Mouse (Mus musculus): ENCODE measurements at regions not wholly inside any gene's neighbourhood (a gene's known extent, or its start where the extent isn't known, plus 50 kb on each side); places are given as distances from the start of the nearest gene placed in this dataset.
"Not testable (repeated sequence)": the region's sequence is repeated elsewhere in the genome, so short reads cannot be mapped to it uniquely, and the experiment has no call there.

GRCm38 (mm10) chr3:37825602-37826001, 101.3 kb upstream of the Gm5148 start:
- no peak for DNase-seq (ENCODE audit: low read depth)

GRCm38 (mm10) chr3:37824681-37825080, 100.4 kb upstream of the Gm5148 start:
- no peak for DNase-seq (ENCODE audit: low read depth)

- DNase-seq (ENCODE audit: low read depth) = no peak
Measured at GRCm38 (mm10) chr3:37819503-37819902, 95.2 kb upstream of the Gm5148 start.

- DNase-seq (ENCODE audit: low read depth) = no peak
Measured at GRCm38 (mm10) chr3:37817434-37817805, 93.1 kb upstream of the Gm5148 start.

GRCm38 (mm10) chr3:37816781-37817433, 92.6 kb upstream of the Gm5148 start:
- no peak for DNase-seq (ENCODE audit: low read depth)

- DNase-seq (ENCODE audit: low read depth) = no peak
Measured at GRCm38 (mm10) chr3:37815771-37816170, 91.5 kb upstream of the Gm5148 start.

- no peak for DNase-seq (ENCODE audit: low read depth)
Measured at GRCm38 (mm10) chr3:37812936-37813335, 88.6 kb upstream of the Gm5148 start.

- no peak for DNase-seq (ENCODE audit: low read depth)
Measured at GRCm38 (mm10) chr3:37811429-37811828, 87.1 kb upstream of the Gm5148 start.

- no peak for DNase-seq (ENCODE audit: low read depth)
Measured at GRCm38 (mm10) chr3:37810763-37811162, 86.5 kb upstream of the Gm5148 start.

- DNase-seq (ENCODE audit: low read depth) = no peak
Measured at GRCm38 (mm10) chr3:37805805-37806148, 81.5 kb upstream of the Gm5148 start.

- DNase-seq (ENCODE audit: low read depth) = no peak
Measured at GRCm38 (mm10) chr3:37804941-37805804, 80.9 kb upstream of the Gm5148 start.

GRCm38 (mm10) chr3:37804261-37804660, 80.0 kb upstream of the Gm5148 start:
- DNase-seq (ENCODE audit: low read depth) = no peak

- DNase-seq (ENCODE audit: low read depth) = not testable (repeated sequence)
Measured at GRCm38 (mm10) chr3:37803781-37804180, 79.5 kb upstream of the Gm5148 start.

- no peak for DNase-seq (ENCODE audit: low read depth)
Measured at GRCm38 (mm10) chr3:37801551-37801950, 77.3 kb upstream of the Gm5148 start.

- DNase-seq (ENCODE audit: low read depth) = no peak
Measured at GRCm38 (mm10) chr3:37799809-37800208, 75.5 kb upstream of the Gm5148 start.

- no peak for DNase-seq (ENCODE audit: low read depth)
Measured at GRCm38 (mm10) chr3:37789711-37790110, 65.4 kb upstream of the Gm5148 start.

GRCm38 (mm10) chr3:37789143-37789697, 64.9 kb upstream of the Gm5148 start:
- no peak for DNase-seq (ENCODE audit: low read depth)

GRCm38 (mm10) chr3:37788366-37788765, 64.1 kb upstream of the Gm5148 start:
- DNase-seq (ENCODE audit: low read depth) = no peak

GRCm38 (mm10) chr3:37786792-37787191, 62.5 kb upstream of the Gm5148 start:
- no peak for DNase-seq (ENCODE audit: low read depth)

- DNase-seq (ENCODE audit: low read depth) = no peak
Measured at GRCm38 (mm10) chr3:37781086-37781485, 56.8 kb upstream of the Gm5148 start.

- no peak for DNase-seq (ENCODE audit: low read depth)
Measured at GRCm38 (mm10) chr3:37779867-37780475, 55.7 kb upstream of the Gm5148 start.

- DNase-seq (ENCODE audit: low read depth) = no peak
Measured at GRCm38 (mm10) chr3:37778386-37778785, 54.1 kb upstream of the Gm5148 start.

- DNase-seq (ENCODE audit: low read depth) = no peak
Measured at GRCm38 (mm10) chr3:37776224-37776623, 51.9 kb upstream of the Gm5148 start.

Data from c-Kit-positive CD71-positive TER-119-negative erythroid progenitor cells, embryonic 14.5 days (primary cell).